Mouse (Mus musculus) midbrain, postnatal 0 days (tissue): ENCODE results near the gene Mctp1. TPM values are rescaled to one million over a fixed set of nuclear protein-coding genes. Genes with fewer than 3 reads are reported as not detected.

Experiments
- ATAC-seq: fragments of 200-750 bp; cut with Nextera tagmentation; 2 replicates; pipeline ENCODE4 v1.8.0; 2017; ENCODE audit warnings: moderate number of reproducible peaks, mild to moderate bottlenecking, moderate TSS enrichment, moderate library complexity; ENCODE audit not compliant: low FRiP score
- DNase-seq: peaks from one replicate; pipeline ENCODE4 v3.0.0-alpha.2; 2015; ENCODE audit warnings: low spot score
- H3K27ac ChIP-seq: fragments of 300-500 bp; sonication (generic); 2 replicates; pipeline ENCODE4 v1.5.1; 2014; ENCODE audit warnings: low read depth, mild to moderate bottlenecking, low read length, mixed read lengths
- H3K27me3 ChIP-seq: fragments of 300-500 bp; sonication (generic); 2 replicates; pipeline ENCODE4 v1.6.1; 2014; ENCODE audit warnings: low read length, control low read depth, mixed read lengths; ENCODE audit not compliant: insufficient read depth
- H3K36me3 ChIP-seq: fragments of 300-500 bp; sonication (generic); 2 replicates; pipeline ENCODE4 v1.6.1; 2014; ENCODE audit warnings: low read length, control low read depth, mixed read lengths; ENCODE audit not compliant: insufficient read depth
- H3K4me1 ChIP-seq: fragments of 300-500 bp; sonication (generic); 2 replicates; pipeline ENCODE4 v1.6.1; 2014; ENCODE audit warnings: mild to moderate bottlenecking, control low read depth, antibody characterized with exemption, low read length, mixed read lengths; ENCODE audit not compliant: insufficient read depth
- H3K4me2 ChIP-seq: fragments of 300-500 bp; sonication (generic); 2 replicates; pipeline ENCODE4 v1.6.1; 2014; ENCODE audit warnings: low read depth, mild to moderate bottlenecking, low read length, mixed read lengths; ENCODE audit not compliant: poor library complexity, severe bottlenecking
- H3K4me3 ChIP-seq: fragments of 300-500 bp; sonication (generic); 2 replicates; pipeline ENCODE4 v1.5.1; 2014; ENCODE audit warnings: low read depth, mild to moderate bottlenecking, low read length, moderate library complexity
- H3K9ac ChIP-seq: fragments of 300-500 bp; sonication (generic); replicated peaks from 2 replicates; pipeline ENCODE4 v1.6.1; 2014; ENCODE audit warnings: mild to moderate bottlenecking, low read length, moderate library complexity, mixed read lengths; ENCODE audit not compliant: poor library complexity, severe bottlenecking
- H3K9me3 ChIP-seq: fragments of 300-500 bp; sonication (generic); 2 replicates; pipeline ENCODE4 v1.6.1; 2016; ENCODE audit warnings: low read length, control low read depth
- CTCF ChIP-seq: IDR thresholded peaks from 2 replicates; pipeline ENCODE4 v1.5.1; 2016; ENCODE audit warnings: antibody characterized with exemption, mild to moderate bottlenecking
- WGBS: fragments of 180-500 bp; shearing (Covaris S2); extraction: QIAGEN DNeasy Blood & Tissue Kit; methylation state at CpG from one replicate; pipeline ENCODE4 v1.1.7; 2014; 5-methylcytosine and 5-hydroxymethylcytosine counted together
- polyA plus RNA-seq: library from polyadenylated mRNA; unstranded; fragments of >200 nt; fragmentation: Nextera tagmentation; extraction: Ambion mirVana; gene quantifications from 2 replicates; pipeline ENCODE4 v1.2.1, GENCODE M21; 2015
- total RNA-seq: library from RNA; depleted of rRNA; stranded (reverse); fragments of >200 nt; gene quantifications from 2 replicates; pipeline ENCODE4 v1.2.3, GENCODE M21; 2014

Mctp1 gene
- total and polyA plus RNA-seq, 2 experiments from 2014 or later = 3.9 to 7.0 TPM

DNA sequence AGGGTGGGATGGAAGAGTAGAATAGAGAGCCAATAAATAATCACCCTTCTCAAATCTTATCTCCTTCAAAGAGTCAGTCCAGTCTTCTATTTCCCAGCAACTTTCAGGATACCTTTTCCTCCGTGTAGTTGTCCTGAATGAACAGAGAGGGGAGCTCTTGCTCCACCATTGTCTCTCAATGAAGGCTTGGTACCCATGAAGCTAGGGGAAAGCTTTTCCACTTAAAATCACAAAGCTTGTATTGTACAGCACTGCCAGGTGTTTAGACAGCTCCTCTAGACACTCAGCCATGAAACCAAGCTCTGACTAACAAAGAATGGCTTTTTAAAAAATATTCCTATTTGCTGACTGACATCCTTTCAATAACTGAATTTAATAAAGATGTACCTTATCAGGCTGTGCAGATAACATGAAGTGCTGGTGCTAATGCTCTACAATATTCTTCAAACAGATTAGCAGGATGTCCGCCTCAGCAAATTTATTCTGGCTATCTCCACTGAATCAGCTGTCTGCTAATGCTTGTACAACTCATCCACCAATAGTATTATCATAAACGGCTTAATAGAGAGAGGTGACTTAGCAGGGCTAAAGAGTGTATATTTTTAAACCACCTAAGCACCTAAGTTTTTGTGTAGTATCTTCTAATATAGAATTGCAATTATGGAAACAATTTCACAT lies 417.9 kb downstream of the Mctp1 start:
- Histone ChIP-seq H3K27ac (peak overlapping the region; percentile 43; the same call in 1 of the 2 replicates), H3K27me3 (no peaks in the 10 kb centered on the region), H3K9ac (no peak overlapping the region), H3K4me3 (no peak overlapping the region), H3K4me1 (no peaks in the 10 kb centered on the region), H3K4me2 (no peak overlapping the region), H3K36me3 (no peaks in the 10 kb centered on the region), H3K9me3 (no peaks in the 10 kb centered on the region)
- peak; percentile 80 for DNase-seq
- WGBS = 17% methylated on average over 3 of the region's 3 CpGs
- TF ChIP-seq CTCF = peak; percentile 83
- ATAC-seq = peak; percentile 83

DNA sequence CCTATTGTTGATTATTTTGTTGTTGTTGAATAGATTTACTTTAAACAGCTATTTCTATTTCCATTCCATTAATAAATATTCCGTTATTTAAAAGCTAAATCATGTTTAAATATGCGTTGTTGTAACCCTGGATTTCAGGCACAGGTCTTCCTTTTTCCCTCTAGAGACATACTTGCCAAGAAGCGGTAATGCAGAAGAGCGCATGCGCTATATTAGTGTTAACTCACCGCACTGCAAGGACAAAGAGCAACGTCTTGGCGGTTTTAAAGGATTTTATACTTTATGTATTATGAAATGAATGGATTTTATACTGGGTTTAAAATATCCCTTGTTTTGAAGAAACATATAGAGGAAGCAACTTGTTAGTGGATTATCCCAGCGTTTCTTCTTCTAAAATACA lies 418.6 kb downstream of the Mctp1 start:
- ATAC-seq (no peak), DNase-seq (peak; percentile 33)
- Histone ChIP-seq H3K27ac (no peak overlapping the region), H3K27me3 (no peaks in the 10 kb centered on the region), H3K9ac (no peak overlapping the region), H3K9me3 (no peaks in the 10 kb centered on the region), H3K36me3 (no peaks in the 10 kb centered on the region), H3K4me2 (no peak overlapping the region), H3K4me1 (no peaks in the 10 kb centered on the region), H3K4me3 (no peak overlapping the region)
- 70% methylated on average over 9 of the region's 9 CpGs for WGBS
- no peak for TF ChIP-seq CTCF

- no peak for ATAC-seq
- Histone ChIP-seq H3K9me3 (no peaks in the 10 kb centered on the region), H3K36me3 (no peaks in the 10 kb centered on the region), H3K4me2 (0 out of 2 replicates have a peak overlapping the region, but pooled peaks have one; percentile 4), H3K4me3 (no peak overlapping the region), H3K9ac (no peak overlapping the region), H3K27me3 (no peaks in the 10 kb centered on the region), H3K4me1 (no peaks in the 10 kb centered on the region), H3K27ac (no peak overlapping the region)
- 37% methylated on average over 6 of the region's 6 CpGs for WGBS
- TF ChIP-seq CTCF = no peak
- no peak for DNase-seq
Observed at GRCm38 (mm10) chr13:76803799-76804198, 419.5 kb downstream of the Mctp1 start.

GRCm38 (mm10) chr13:76808871-76809390 lies 424.6 kb downstream of the Mctp1 start:
- H3K4me2 ChIP-seq = no peak overlapping the region
- no peak overlapping the region for H3K27ac ChIP-seq
- no peak for TF ChIP-seq CTCF
- DNase-seq (no peak), ATAC-seq (no peak)
- H3K9me3 ChIP-seq = no peaks in the 10 kb centered on the region
- no peaks in the 10 kb centered on the region for H3K4me1 ChIP-seq
- no peak overlapping the region for H3K4me3 ChIP-seq
- H3K27me3 ChIP-seq = no peaks in the 10 kb centered on the region
- no peaks in the 10 kb centered on the region for H3K36me3 ChIP-seq
- WGBS = 33% methylated on average over 1 of the region's 1 CpGs
- no peak overlapping the region for H3K9ac ChIP-seq

- Histone ChIP-seq H3K27me3 (no peaks in the 10 kb centered on the region), H3K27ac (no peak overlapping the region), H3K9me3 (no peaks in the 10 kb centered on the region), H3K36me3 (no peaks in the 10 kb centered on the region), H3K9ac (no peak overlapping the region), H3K4me3 (no peak overlapping the region), H3K4me1 (no peaks in the 10 kb centered on the region), H3K4me2 (no peak overlapping the region)
- TF ChIP-seq CTCF = no peak
- DNase-seq (no peak), ATAC-seq (no peak)
- WGBS = 20% methylated on average over 2 of the region's 2 CpGs
Observed at GRCm38 (mm10) chr13:76809802-76810201, 425.5 kb downstream of the Mctp1 start.

DNA sequence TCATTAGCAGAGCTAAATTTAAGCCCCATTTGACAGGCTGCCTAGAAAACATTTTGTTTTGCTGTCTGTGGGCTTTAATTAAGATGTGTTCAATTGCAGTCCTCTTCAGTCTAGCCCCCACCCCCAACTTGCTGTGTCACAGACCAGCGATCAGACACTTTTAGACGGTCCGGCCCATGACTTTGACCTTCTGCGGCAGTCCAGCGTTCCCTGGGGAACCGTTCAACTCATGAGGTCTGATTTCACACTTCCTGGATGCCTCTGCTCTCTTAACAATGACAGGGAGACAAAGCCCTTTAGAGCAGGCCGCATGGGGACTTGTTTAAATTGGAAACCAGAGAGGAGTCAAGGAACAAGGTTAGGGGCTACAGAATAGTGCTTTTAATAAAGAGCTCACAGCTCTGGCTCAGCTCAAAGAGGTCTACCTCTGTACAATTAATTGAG lies 426.2 kb downstream of the Mctp1 start:
- Histone ChIP-seq H3K9ac (no peak overlapping the region), H3K36me3 (no peaks in the 10 kb centered on the region), H3K4me2 (no peak overlapping the region), H3K4me1 (no peaks in the 10 kb centered on the region), H3K4me3 (no peak overlapping the region), H3K27me3 (no peaks in the 10 kb centered on the region), H3K27ac (no peak overlapping the region), H3K9me3 (no peaks in the 10 kb centered on the region)
- ATAC-seq = peak; percentile 76
- TF ChIP-seq CTCF = no peak
- 4% methylated on average over 7 of the region's 7 CpGs for WGBS
- peak; percentile 76 for DNase-seq
